Mouse (Mus musculus): ENCODE results near the gene Polr3gl. TPM values are rescaled to one million over a fixed set of nuclear protein-coding genes. Genes with fewer than 3 reads are reported as not detected.

Polr3gl gene
- polyA plus RNA-seq (2017; shearing (Covaris generic)), result 17.6 TPM

DNA sequence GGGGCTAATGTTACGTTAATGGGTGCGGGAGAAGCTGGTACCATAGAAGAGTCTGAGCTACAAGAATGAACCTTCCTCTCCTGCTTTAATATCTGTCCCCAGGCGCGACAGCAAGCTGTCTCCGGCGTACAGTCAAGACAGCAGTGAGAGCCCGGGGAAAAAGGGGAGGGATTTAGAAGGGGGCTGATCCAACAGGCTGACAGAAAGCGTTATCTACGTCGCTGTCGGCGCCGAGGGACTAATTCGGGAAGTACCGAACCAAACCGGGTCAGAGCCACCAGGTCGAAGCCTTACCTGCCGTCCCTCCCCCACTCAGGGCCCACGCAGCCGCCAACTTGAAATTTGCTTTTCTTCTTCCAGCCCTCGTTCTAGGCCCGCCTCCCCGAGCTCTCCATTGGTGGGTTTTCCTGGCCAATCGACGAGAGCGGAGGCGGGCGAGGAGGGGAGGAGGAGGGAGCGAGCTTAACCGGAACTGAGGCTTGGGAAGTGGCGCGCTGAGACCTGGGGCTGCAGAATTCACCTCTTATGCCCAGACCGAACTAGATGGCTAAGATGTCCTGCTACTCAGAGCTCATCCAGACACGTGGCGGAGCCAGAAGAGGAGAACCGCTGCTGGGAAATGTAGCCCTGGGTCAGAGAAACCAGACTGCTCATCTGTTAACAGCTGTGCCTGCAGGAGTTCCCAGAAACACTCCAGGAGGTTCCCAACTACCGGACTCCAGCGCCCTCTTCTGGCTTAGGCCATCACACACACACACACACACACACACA, at the start of gene Polr3gl:
Gene Polr3gl (minus strand): TSS at position 392 of the 771 bp plus-strand sequence.

GRCm38 (mm10) chr3:96634928-96635879, 41.2 kb upstream of the Polr3gl start, which contains the start of the genes Pex11b and Gm42957:
Gene Pex11b (plus strand): TSS chr3:96635376.
Gene Gm42957 (plus strand): TSS chr3:96635474.

DNA sequence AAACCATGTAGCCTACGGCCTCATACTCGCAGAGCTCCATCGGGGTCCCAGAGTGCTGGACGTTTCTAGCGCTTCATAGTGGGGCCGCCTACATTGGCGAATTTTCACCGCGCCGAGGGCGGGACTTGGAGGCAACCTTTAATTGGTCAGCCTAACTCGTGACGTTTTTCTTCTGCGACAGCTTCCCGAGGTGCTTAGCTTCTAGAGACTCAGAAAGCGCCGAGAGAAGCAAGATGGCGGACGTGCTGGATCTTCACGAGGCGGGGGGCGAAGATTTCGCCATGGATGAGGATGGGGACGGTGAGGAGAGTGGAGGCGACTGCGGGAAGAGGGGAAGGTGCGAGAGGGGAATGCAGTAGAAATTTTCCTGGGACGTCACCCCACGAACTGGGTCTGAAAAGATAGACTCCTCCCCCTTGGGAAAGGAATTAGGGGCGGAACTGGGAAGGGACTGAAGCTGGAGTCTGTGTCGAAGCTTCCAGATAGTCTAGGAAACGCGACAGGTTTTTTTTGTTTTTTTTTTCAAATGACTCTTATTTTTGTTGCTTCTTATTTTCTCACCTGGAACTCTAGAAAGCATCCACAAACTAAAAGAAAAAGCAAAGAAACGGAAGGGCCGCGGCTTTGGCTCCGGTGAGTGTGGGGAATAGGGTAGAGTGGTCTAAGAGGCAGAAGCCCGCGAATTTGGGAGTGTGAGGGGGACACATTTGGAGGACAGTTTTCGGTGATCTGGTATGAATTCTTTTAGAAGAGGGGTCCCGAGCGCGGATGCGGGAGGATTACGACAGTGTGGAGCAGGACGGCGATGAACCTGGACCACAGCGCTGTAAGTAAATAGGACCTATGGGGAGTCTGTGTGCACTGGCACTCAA, 36.0 kb upstream of the Polr3gl start, which contains the start of gene Rbm8a:
Gene Rbm8a (plus strand): TSS at position 205 of the 872 bp plus-strand sequence.

DNA sequence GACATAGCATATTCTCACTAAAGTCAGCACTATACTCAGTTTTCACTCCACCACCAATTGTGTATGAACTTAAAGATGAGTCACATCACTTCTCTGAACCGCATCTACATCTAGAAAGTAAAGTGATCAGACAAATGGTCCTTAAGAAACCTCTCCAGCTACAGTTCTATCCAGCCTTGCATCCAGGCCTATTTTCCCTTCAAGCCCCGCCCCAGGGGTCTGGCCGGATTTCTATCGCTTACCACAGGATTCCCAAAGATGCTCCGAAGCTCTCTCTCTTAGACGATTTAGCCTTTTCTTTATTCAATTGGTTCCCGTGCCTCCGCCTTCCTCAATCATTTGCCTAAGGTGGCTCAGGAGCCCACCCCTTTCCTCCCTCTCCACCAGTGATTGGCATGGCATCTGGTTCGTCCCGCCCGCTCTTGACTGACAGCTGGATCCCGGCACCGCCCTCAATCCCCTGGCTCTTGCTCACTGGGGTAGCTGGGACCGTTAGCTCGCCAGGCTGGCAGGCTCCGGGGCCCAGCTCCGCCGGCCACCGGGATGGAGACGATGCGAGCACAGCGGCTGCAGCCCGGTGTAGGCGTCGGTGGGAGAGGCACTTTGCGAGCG, 6.8 kb upstream of the Polr3gl start, which contains the start of gene Lix1l:
Gene Lix1l (plus strand): TSS at position 511 of the 612 bp plus-strand sequence.

DNA sequence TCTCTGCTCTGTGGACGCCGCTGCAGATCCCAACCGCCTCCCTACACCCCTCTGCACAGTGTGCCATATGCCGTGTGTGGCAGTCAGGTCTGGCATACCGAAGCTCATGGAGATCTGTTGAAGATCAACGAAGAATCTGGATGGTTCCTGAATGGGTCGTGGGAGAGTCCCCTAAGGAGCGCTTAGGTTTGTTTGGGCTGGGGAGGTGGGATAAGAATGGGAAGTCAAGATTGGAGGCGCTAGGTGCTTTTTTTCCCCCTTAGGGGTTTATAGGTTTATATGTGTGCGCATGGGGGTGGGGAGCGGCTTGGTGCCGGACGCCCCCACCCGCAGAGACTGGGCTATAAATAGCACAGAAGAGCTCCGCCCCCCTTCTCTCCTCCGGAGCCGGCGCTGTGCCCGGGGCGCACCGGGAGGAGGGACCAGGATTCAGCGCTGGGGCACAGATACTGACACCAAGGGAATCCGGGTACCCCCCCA, 2.3 kb upstream of the Polr3gl start, which contains the start of gene Ankrd34a:
Gene Ankrd34a (plus strand): TSS at position 409 of the 480 bp plus-strand sequence.

DNA sequence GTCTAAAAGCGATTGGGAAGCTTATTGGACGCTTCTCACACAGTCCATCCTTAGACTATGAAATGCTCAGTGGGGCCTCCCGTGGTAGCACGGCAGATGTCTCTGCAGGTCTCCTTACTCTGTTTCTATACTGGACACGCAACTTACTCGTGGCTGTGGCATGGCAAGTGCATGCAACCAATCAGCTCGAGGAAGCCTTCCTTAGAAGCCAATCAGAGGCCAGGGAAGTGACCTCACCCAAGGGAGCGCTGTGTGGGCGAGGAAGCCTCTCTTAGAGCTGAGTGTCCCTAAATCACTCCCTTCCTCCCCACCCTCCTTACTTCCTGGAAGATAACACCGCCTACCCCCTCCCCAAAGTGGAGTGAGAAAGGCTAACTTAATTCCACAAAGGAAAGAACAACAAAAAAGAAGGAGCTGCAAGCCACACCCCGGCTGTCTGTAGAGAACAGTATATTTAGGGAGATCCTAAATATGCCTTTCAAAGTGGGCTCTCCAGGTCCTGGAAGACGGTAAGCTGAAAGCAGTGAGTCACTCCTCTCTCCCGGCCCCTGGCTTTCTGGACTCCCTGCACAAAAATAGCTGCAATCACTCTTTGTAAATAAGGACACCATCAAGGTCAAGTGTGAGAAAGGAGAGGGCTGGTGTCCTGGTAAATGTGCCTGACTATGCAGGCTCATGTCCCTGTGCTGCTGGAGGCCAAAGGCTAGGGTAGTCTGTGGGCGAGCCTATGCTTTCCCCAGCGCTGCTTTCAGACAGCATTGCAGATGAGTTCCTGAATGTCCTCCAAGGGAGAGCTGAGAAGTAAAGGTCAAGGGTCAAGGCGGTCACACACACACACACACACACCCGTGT, 17.1 kb downstream of the Polr3gl start, which contains the start of gene Gm16253:
Gene Gm16253 (plus strand): TSS at position 295 of the 852 bp plus-strand sequence.

GRCm38 (mm10) chr3:96557694-96558093, 36.3 kb downstream of the Polr3gl start, which contains the start of gene Txnip:
Gene Txnip (plus strand): TSS chr3:96557957.

Other genes with a start within 250 kb of the Polr3gl start
- not detected for gene BC107364, start 141.9 kb downstream of the Polr3gl start, polyA plus RNA-seq (2017; shearing (Covaris generic))
- not detected for gene Hfe2, start 69.0 kb downstream of the Polr3gl start, polyA plus RNA-seq (2017; shearing (Covaris generic))
- gene Txnip, start 36.2 kb downstream of the Polr3gl start, polyA plus RNA-seq (2017; shearing (Covaris generic)), result 394 TPM
- 0.97 TPM for gene Gm16253, start 17.2 kb downstream of the Polr3gl start, polyA plus RNA-seq (2017; shearing (Covaris generic))
- not detected for gene Ankrd34a, start 2.5 kb upstream of the Polr3gl start, polyA plus RNA-seq (2017; shearing (Covaris generic))
- not detected for gene Lix1l, start 7.0 kb upstream of the Polr3gl start, polyA plus RNA-seq (2017; shearing (Covaris generic))
- gene Rbm8a, start 35.8 kb upstream of the Polr3gl start, polyA plus RNA-seq (2017; shearing (Covaris generic)), result 155 TPM
- gene Pex11b, start 41.2 kb upstream of the Polr3gl start, polyA plus RNA-seq (2017; shearing (Covaris generic)), result 26.4 TPM
- gene Gm42957, start 41.3 kb upstream of the Polr3gl start, polyA plus RNA-seq (2017; shearing (Covaris generic)), result not detected
- gene Itga10, start 51.4 kb upstream of the Polr3gl start, polyA plus RNA-seq (2017; shearing (Covaris generic)), result 0.21 TPM
- gene Ankrd35, start 76.0 kb upstream of the Polr3gl start, polyA plus RNA-seq (2017; shearing (Covaris generic)), result 2.9 TPM
- 16.3 TPM for gene Pias3, start 102.2 kb upstream of the Polr3gl start, polyA plus RNA-seq (2017; shearing (Covaris generic))
- gene Nudt17, start 114.4 kb upstream of the Polr3gl start, polyA plus RNA-seq (2017; shearing (Covaris generic)), result 0.51 TPM
- gene Polr3c, start 133.4 kb upstream of the Polr3gl start, polyA plus RNA-seq (2017; shearing (Covaris generic)), result 53.7 TPM
- 101 TPM for gene Rnf115, start 133.5 kb upstream of the Polr3gl start, polyA plus RNA-seq (2017; shearing (Covaris generic))
- gene Pdzk1, start 235.1 kb upstream of the Polr3gl start, polyA plus RNA-seq (2017; shearing (Covaris generic)), result not detected
- 11.4 TPM for gene Cd160, start 235.2 kb upstream of the Polr3gl start, polyA plus RNA-seq (2017; shearing (Covaris generic))